Comparison of ENCODE assay signal across 8 mouse cellular contexts in the genomic region with DNA sequence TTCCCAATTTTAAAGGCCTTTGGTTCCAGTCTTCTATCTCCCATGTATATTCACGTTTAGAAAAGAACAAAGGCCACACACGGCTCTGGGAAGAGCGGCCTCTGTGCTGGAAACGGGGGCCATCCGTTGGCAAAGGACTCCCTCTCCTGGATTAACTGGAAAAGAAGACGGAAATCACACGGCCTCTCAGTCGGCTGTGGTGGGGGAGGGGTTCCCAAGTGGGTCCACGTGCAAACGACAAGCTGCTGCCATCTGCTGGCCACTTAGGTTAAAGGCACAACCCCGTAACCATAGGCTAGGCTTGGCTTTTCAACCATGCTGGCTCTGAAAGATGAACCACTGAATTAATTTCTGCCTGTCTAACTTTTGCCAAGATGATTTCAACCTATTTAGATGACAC.
DNase-seq lines count a peak whose midpoint lies in the region; ATAC-seq and TF ChIP-seq lines count a peak whose summit lies in the region.

No protein-coding gene starts in this region.

- H3K4me2 ChIP-seq in CH12.LX (ENCODE audit: insufficient read depth, low read depth, poor library complexity, severe bottlenecking): peak overlapping the region; percentile 78; the same call in 1 of the 2 replicates
- H3K4me2 ChIP-seq in forebrain, embryonic 13.5 days: no peak overlapping the region
- no peak overlapping the region for H3K4me2 ChIP-seq in heart, postnatal 0 days (ENCODE audit: low read depth, low read length)
- H3K4me2 ChIP-seq in liver, embryonic 14.5 days (ENCODE audit: low read depth): peak overlapping the region; percentile 38; the same call in 1 of the 2 replicates
- H3K4me2 ChIP-seq in neural tube, embryonic 11.5 days (ENCODE audit: low read depth): no peak overlapping the region
- H3K4me2 ChIP-seq in stomach, embryonic 16.5 days (ENCODE audit: low read depth, low read length): peak overlapping the region; percentile 20; the same call in 1 of the 2 replicates

- no peak overlapping the region for H3K4me3 ChIP-seq in CH12.LX (replicated peaks in 1 of 3; ENCODE audit: low read depth in 2 of 3, low read length in 2 of 3, poor library complexity in 1 of 3)
- no peak overlapping the region for H3K4me3 ChIP-seq in forebrain, embryonic 13.5 days
- no peak overlapping the region for H3K4me3 ChIP-seq in heart, postnatal 0 days (ENCODE audit: low read depth, low read length)
- H3K4me3 ChIP-seq in liver, embryonic 14.5 days (ENCODE audit: insufficient read depth in 1 of 2, low read depth in 2 of 2, low read length in 2 of 2): no peak overlapping the region
- no peak overlapping the region for H3K4me3 ChIP-seq in neural tube, embryonic 11.5 days (ENCODE audit: low read depth, low read length)
- H3K4me3 ChIP-seq in stomach, embryonic 16.5 days (replicated peaks; ENCODE audit: low read length): no peak overlapping the region

- ATAC-seq in forebrain, embryonic 13.5 days: peak; percentile 97
- ATAC-seq in heart, postnatal 0 days (ENCODE audit: insufficient read depth, low read depth): peak; percentile 98
- ATAC-seq in liver, embryonic 14.5 days (ENCODE audit: insufficient read depth): peak; percentile 50; the same call in 1 of the 2 replicates
- ATAC-seq in neural tube, embryonic 11.5 days (ENCODE audit: insufficient read depth, low FRiP score, low TSS enrichment): peak; percentile 90
- peak; percentile 93 for ATAC-seq in stomach, embryonic 16.5 days (ENCODE audit: insufficient read depth, low FRiP score)

- no peaks in the 10 kb centered on the region for H3K27me3 ChIP-seq in CH12.LX (replicated peaks)
- peaks cover 19% of the 10 kb centered on the region; the same call in 1 of the 2 replicates for H3K27me3 ChIP-seq in forebrain, embryonic 13.5 days
- no peaks in the 10 kb centered on the region for H3K27me3 ChIP-seq in heart, postnatal 0 days (ENCODE audit: control insufficient read depth, insufficient read depth, low read length)
- no peaks in the 10 kb centered on the region for H3K27me3 ChIP-seq in liver, embryonic 14.5 days (ENCODE audit: control insufficient read depth, insufficient read depth, low read length)
- 0 out of 2 replicates have a peak, but pooled peaks cover 1% of the 10 kb centered on the region for H3K27me3 ChIP-seq in neural tube, embryonic 11.5 days (ENCODE audit: control insufficient read depth, insufficient read depth, low read length)
- no peaks in the 10 kb centered on the region for H3K27me3 ChIP-seq in stomach, embryonic 16.5 days (ENCODE audit: control insufficient read depth, insufficient read depth, low read length)

- dilution Hi-C loops in CH12.LX (cut with MboI; ENCODE audit: extremely low pct_ligation_motif_present, extremely low pct_unique_long_range_greater_than_20kb, low sequenced_read_pairs): no loop called here

- H3K9ac ChIP-seq in CH12.LX (ENCODE audit: insufficient read depth, low read depth): peak overlapping the region; percentile 85
- no peak overlapping the region for H3K9ac ChIP-seq in forebrain, embryonic 13.5 days
- H3K9ac ChIP-seq in heart, postnatal 0 days (replicated peaks; ENCODE audit: low read depth, low read length): no peak overlapping the region
- H3K9ac ChIP-seq in liver, embryonic 14.5 days (replicated peaks): no peak overlapping the region
- no peak overlapping the region for H3K9ac ChIP-seq in neural tube, embryonic 11.5 days (ENCODE audit: low read length)
- H3K9ac ChIP-seq in stomach, embryonic 16.5 days (ENCODE audit: low read length): 0 out of 2 replicates have a peak overlapping the region, but pooled peaks have one; percentile 23

- peaks cover 0 to 4% of the 10 kb centered on the region in 2 experiments; a peak in 1 of 4 replicates for H3K4me1 ChIP-seq in CH12.LX (ENCODE audit: control insufficient read depth in 1 of 2, insufficient read depth in 2 of 2)
- H3K4me1 ChIP-seq in forebrain, embryonic 13.5 days: peaks cover 5% of the 10 kb centered on the region; the same call in 1 of the 2 replicates
- H3K4me1 ChIP-seq in heart, postnatal 0 days (ENCODE audit: control insufficient read depth, insufficient read depth): no peaks in the 10 kb centered on the region
- H3K4me1 ChIP-seq in liver, embryonic 14.5 days (replicated peaks; ENCODE audit: control insufficient read depth in 2 of 2, insufficient read depth in 2 of 2, low read length in 1 of 2): no peaks in the 10 kb centered on the region
- peaks cover 2% of the 10 kb centered on the region; the same call in 1 of the 2 replicates for H3K4me1 ChIP-seq in neural tube, embryonic 11.5 days (ENCODE audit: control insufficient read depth, insufficient read depth, low read length)
- H3K4me1 ChIP-seq in stomach, embryonic 16.5 days (ENCODE audit: control insufficient read depth, insufficient read depth, low read length): no peaks in the 10 kb centered on the region

- peak; percentile 94 for DNase-seq in CH12.LX (ENCODE audit: extremely low read depth)
- DNase-seq in c-Kit-positive CD71-positive TER-119-negative erythroid progenitor cells, embryonic 14.5 days (ENCODE audit: low read depth): peak; percentile 72
- peak; percentile 96 for DNase-seq in heart, postnatal 0 days (ENCODE audit: low spot score)
- peak; percentile 96 to 99 for DNase-seq in kidney, postnatal 36 days
- peak; percentile 56 to 65 (median 59) for DNase-seq in liver, embryonic 14.5 days (ENCODE audit: low read depth in 3 of 3, low spot score in 3 of 3)
- DNase-seq in neural tube, embryonic 11.5 days (ENCODE audit: low spot score): peak; percentile 96

- no peaks in the 10 kb centered on the region for H3K79me2 ChIP-seq in CH12.LX (replicated peaks; ENCODE audit: control insufficient read depth, extremely low read depth, insufficient read depth, poor library complexity, severe bottlenecking)

- WGBS in forebrain, embryonic 13.5 days: under 1% methylated on average over 11 of the region's 11 CpGs
- WGBS in heart, postnatal 0 days: under 1% methylated on average over 11 of the region's 11 CpGs
- WGBS in liver, embryonic 14.5 days (ENCODE audit: insufficient replicate concordance): under 1% methylated on average over 11 of the region's 11 CpGs
- WGBS in neural tube, embryonic 11.5 days: under 1% methylated on average over 11 of the region's 11 CpGs
- under 1% methylated on average over 11 of the region's 11 CpGs for WGBS in stomach, embryonic 16.5 days

- H3K36me3 ChIP-seq in CH12.LX (replicated peaks in 1 of 2; ENCODE audit: control insufficient read depth in 1 of 2, insufficient read depth in 1 of 2, low read length in 1 of 2): peaks cover 0 to 14% of the 10 kb centered on the region in 2 experiments
- H3K36me3 ChIP-seq in forebrain, embryonic 13.5 days (ENCODE audit: poor library complexity, severe bottlenecking): no peaks in the 10 kb centered on the region
- no peaks in the 10 kb centered on the region for H3K36me3 ChIP-seq in heart, postnatal 0 days (replicated peaks; ENCODE audit: control insufficient read depth, insufficient read depth, low read length)
- no peaks in the 10 kb centered on the region for H3K36me3 ChIP-seq in liver, embryonic 14.5 days (replicated peaks; ENCODE audit: control insufficient read depth, insufficient read depth, low read depth)
- no peaks in the 10 kb centered on the region for H3K36me3 ChIP-seq in neural tube, embryonic 11.5 days (ENCODE audit: control insufficient read depth, insufficient read depth, low read length)
- H3K36me3 ChIP-seq in stomach, embryonic 16.5 days (ENCODE audit: control insufficient read depth, insufficient read depth, low read length): no peaks in the 10 kb centered on the region

- in situ Hi-C loops in CH12.LX (cut with MboI; ENCODE audit: low pct_ligation_motif_present, low pct_unique_long_range_greater_than_20kb, low sequenced_read_pairs): loop anchor here (10.0 to 25.0 kb wide), 3 partner anchors 263 to 653 kb away; no protein-coding TSS in a partner anchor

- TF ChIP-seq CTCF in CH12.LX (conservative IDR thresholded peaks at IDR 0.05 in 1 of 2, IDR thresholded peaks at IDR 0.05 in 1 of 2; ENCODE audit: low read depth in 2 of 2, low read length in 2 of 2): peak; percentile 77 to 98
- peak; percentile 99 for TF ChIP-seq CTCF in heart, postnatal 0 days (IDR thresholded peaks at IDR 0.05; ENCODE audit: low read depth)
- TF ChIP-seq CTCF in liver, embryonic 14.5 days (IDR thresholded peaks at IDR 0.05; ENCODE audit: low read depth): peak; percentile 92

- no peak for TF ChIP-seq EP300 in CH12.LX (IDR thresholded peaks at IDR 0.05; ENCODE audit: low read length)
- 0 out of 2 replicates have a peak, but pooled peaks have one; percentile 15 for TF ChIP-seq EP300 in heart, postnatal 0 days (IDR thresholded peaks at IDR 0.05; ENCODE audit: low read depth)
- TF ChIP-seq EP300 in liver, embryonic 14.5 days (IDR thresholded peaks at IDR 0.05; ENCODE audit: low read depth): no peak

- TF ChIP-seq RAD21 in CH12.LX (IDR thresholded peaks at IDR 0.05; ENCODE audit: low read depth, low read length): peak; percentile 84

- no peaks in the 10 kb centered on the region for H3K9me3 ChIP-seq in CH12.LX (replicated peaks; ENCODE audit: low read length)
- no peaks in the 10 kb centered on the region for H3K9me3 ChIP-seq in forebrain, embryonic 13.5 days (replicated peaks)
- no peaks in the 10 kb centered on the region for H3K9me3 ChIP-seq in heart, postnatal 0 days (replicated peaks; ENCODE audit: control insufficient read depth, low read length)
- no peaks in the 10 kb centered on the region for H3K9me3 ChIP-seq in liver, embryonic 14.5 days (ENCODE audit: control insufficient read depth, low read length)
- H3K9me3 ChIP-seq in neural tube, embryonic 11.5 days (ENCODE audit: control insufficient read depth, low read length): no peaks in the 10 kb centered on the region
- H3K9me3 ChIP-seq in stomach, embryonic 16.5 days (replicated peaks; ENCODE audit: control insufficient read depth, low read length): no peaks in the 10 kb centered on the region

- TF ChIP-seq POLR2A in CH12.LX (IDR thresholded peaks at IDR 0.05; ENCODE audit: low read depth, low read length): no peak; the same call in 1 of the 2 replicates

- H3K27ac ChIP-seq in CH12.LX (ENCODE audit: insufficient read depth, low read depth): no peak overlapping the region
- H3K27ac ChIP-seq in forebrain, embryonic 13.5 days: no peak overlapping the region; the same call in 1 of the 2 replicates
- H3K27ac ChIP-seq in heart, postnatal 0 days (ENCODE audit: low read depth): no peak overlapping the region
- H3K27ac ChIP-seq in liver, embryonic 14.5 days: no peak overlapping the region
- H3K27ac ChIP-seq in neural tube, embryonic 11.5 days (ENCODE audit: low read depth, low read length): no peak overlapping the region
- no peak overlapping the region for H3K27ac ChIP-seq in stomach, embryonic 16.5 days (ENCODE audit: low read length)

TF ChIP-seq in CH12.LX, 34 proteins besides CTCF, POLR2A, EP300 and RAD21 (continues in another document):
- no peak for TF ChIP-seq USF2 (conservative IDR thresholded peaks at IDR 0.05; ENCODE audit: low read depth, low read length)
- peak; percentile 93 for TF ChIP-seq BHLHE40 (IDR thresholded peaks at IDR 0.05; ENCODE audit: low read depth, low read length)
- TF ChIP-seq ZC3H11A (IDR thresholded peaks at IDR 0.05; ENCODE audit: low read depth, low read length): peak; percentile 35
- no peak for TF ChIP-seq ZMIZ1 (IDR thresholded peaks at IDR 0.05; ENCODE audit: low read depth, low read length)
- no peak for TF ChIP-seq KAT2A (IDR thresholded peaks at IDR 0.05; ENCODE audit: insufficient replicate concordance, low read length)
- peak; percentile 58 for TF ChIP-seq TCF12 (IDR thresholded peaks at IDR 0.05; ENCODE audit: low read depth, low read length)

Comparison
In these comparisons a context has a peak if more than half of its experiments do, and no peak if none do; other contexts are left out.
1. H3K4me2 ChIP-seq: peak in CH12.LX (single experiment), liver, embryonic 14.5 days (single experiment) and stomach, embryonic 16.5 days (single experiment); none in forebrain, embryonic 13.5 days (single experiment), heart, postnatal 0 days (single experiment) and neural tube, embryonic 11.5 days (single experiment).
2. H3K9ac ChIP-seq: peak in CH12.LX (single experiment) and stomach, embryonic 16.5 days (single experiment); none in forebrain, embryonic 13.5 days (single experiment), heart, postnatal 0 days (single experiment), liver, embryonic 14.5 days (single experiment) and neural tube, embryonic 11.5 days (single experiment).
3. Peak in every context shown above with its lines, with median percentiles within 50 percentile points of each other: DNase-seq, CTCF ChIP-seq and ATAC-seq.